12 mouse cellular contexts compared by ENCODE assay signal in the genomic region with DNA sequence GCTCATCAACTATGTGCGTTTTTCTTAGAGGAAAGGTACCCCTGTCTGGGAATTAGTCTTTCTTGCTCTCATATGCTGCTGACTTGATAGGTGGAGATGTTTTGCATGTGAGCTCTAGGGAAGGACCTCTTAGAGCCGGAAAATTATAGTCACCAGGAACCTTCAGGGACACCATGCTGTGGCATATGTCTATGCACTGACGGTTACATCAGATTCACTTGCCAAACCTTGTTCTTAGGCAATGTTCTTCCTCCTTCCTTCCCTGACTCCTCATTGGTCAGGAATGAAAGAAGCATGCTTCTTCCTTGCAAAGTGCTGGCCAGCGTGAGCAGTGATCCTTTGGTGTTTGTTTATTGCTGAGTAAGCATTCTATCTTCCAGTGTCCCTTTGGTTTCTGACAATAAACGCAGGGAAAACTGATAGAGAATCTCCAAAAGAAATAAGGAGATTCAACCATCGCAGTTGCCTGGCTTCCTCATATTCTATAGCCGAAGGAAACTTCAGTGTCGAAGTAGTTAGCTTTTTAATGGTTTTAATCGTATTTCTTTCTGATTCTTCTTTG. TPM values are rescaled to one million over a fixed set of nuclear protein-coding genes. Genes with fewer than 3 reads are reported as not detected.
DNase-seq lines count a peak whose midpoint lies in the region; ATAC-seq and TF ChIP-seq lines count a peak whose summit lies in the region.
"Had no signal": no experiment of that assay in that cellular context is flagged by ENCODE, and none has a peak within 500 bp of the region (broad histone marks: within the 10 kb centered on the region; RNA-seq: fewer than 3 reads in every experiment).

No protein-coding gene starts in this region.

- no peak for TF ChIP-seq CTCF in olfactory bulb, adult 2 months (IDR thresholded peaks at IDR 0.05; ENCODE audit: insufficient read depth, low read depth, low read length)

- 0 out of 2 replicates have a peak overlapping the region, but pooled peaks have one; percentile 76 for H3K4me2 ChIP-seq in hindbrain, embryonic 15.5 days
- no peak overlapping the region for H3K4me2 ChIP-seq in hindbrain, embryonic 14.5 days (replicated peaks)
- H3K4me2 ChIP-seq in midbrain, embryonic 15.5 days, result peak overlapping the region; percentile 5; the same call in 1 of the 2 replicates
- no peak overlapping the region for H3K4me2 ChIP-seq in midbrain, embryonic 11.5 days

- no peak for ATAC-seq in hindbrain, embryonic 15.5 days (ENCODE audit: low FRiP score, low read depth)
- ATAC-seq in hindbrain, embryonic 14.5 days (ENCODE audit: low FRiP score), result no peak
- ATAC-seq in midbrain, embryonic 15.5 days (replicated peaks), result no peak
- no peak for ATAC-seq in midbrain, embryonic 11.5 days (ENCODE audit: low FRiP score)
- ATAC-seq: activated CD4-positive, CD25-positive, alpha-beta regulatory T cell, adult 4 months had no signal

- no peaks in the 10 kb centered on the region for H3K9me3 ChIP-seq in hindbrain, embryonic 15.5 days
- no peaks in the 10 kb centered on the region for H3K9me3 ChIP-seq in hindbrain, embryonic 14.5 days (ENCODE audit: control insufficient read depth, low read length)
- H3K9me3 ChIP-seq in midbrain, embryonic 15.5 days, result no peaks in the 10 kb centered on the region
- H3K9me3 ChIP-seq in midbrain, embryonic 11.5 days (ENCODE audit: control insufficient read depth, low read length), result no peaks in the 10 kb centered on the region
- H3K9me3 ChIP-seq: G1E had no signal

- TF ChIP-seq POLR2A in olfactory bulb, adult 2 months (IDR thresholded peaks at IDR 0.05; ENCODE audit: insufficient read depth, low read depth, low read length), result no peak

- H3K9ac ChIP-seq in hindbrain, embryonic 15.5 days, result no peak overlapping the region
- H3K9ac ChIP-seq in hindbrain, embryonic 14.5 days, result no peak overlapping the region
- H3K9ac ChIP-seq in midbrain, embryonic 15.5 days, result no peak overlapping the region
- no peak overlapping the region for H3K9ac ChIP-seq in midbrain, embryonic 11.5 days (ENCODE audit: low read length)

- H3K4me3 ChIP-seq in hindbrain, embryonic 15.5 days, result no peak overlapping the region
- no peak overlapping the region for H3K4me3 ChIP-seq in hindbrain, embryonic 14.5 days (replicated peaks; ENCODE audit: low read length)
- no peak overlapping the region for H3K4me3 ChIP-seq in midbrain, embryonic 15.5 days
- H3K4me3 ChIP-seq in midbrain, embryonic 11.5 days (ENCODE audit: low read depth, low read length), result no peak overlapping the region
- no peak overlapping the region for H3K4me3 ChIP-seq in olfactory bulb, adult 2 months (ENCODE audit: insufficient read depth, low read depth, low read length)

- DNase-seq in cerebellum, adult 9-10 months, result peak; percentile 36
- DNase-seq in cerebellum, adult 18-20 months, result no peak
- DNase-seq in hindbrain, embryonic 14.5 days (ENCODE audit: low spot score), result no peak
- DNase-seq in midbrain, embryonic 11.5 days (ENCODE audit: low spot score, missing footprints), result no peak
- no peak for DNase-seq in layer of hippocampus, postnatal 14 days (ENCODE audit: low spot score in 2 of 2)
- DNase-seq: heart, postnatal 14 days; kidney, adult 11 months had no signal

- no peaks in the 10 kb centered on the region for H3K27me3 ChIP-seq in hindbrain, embryonic 15.5 days
- no peaks in the 10 kb centered on the region for H3K27me3 ChIP-seq in hindbrain, embryonic 14.5 days (ENCODE audit: control insufficient read depth, insufficient read depth, low read length)
- 0 out of 2 replicates have a peak, but pooled peaks cover 5% of the 10 kb centered on the region for H3K27me3 ChIP-seq in midbrain, embryonic 15.5 days (replicated peaks)
- no peaks in the 10 kb centered on the region for H3K27me3 ChIP-seq in midbrain, embryonic 11.5 days (ENCODE audit: control insufficient read depth, insufficient read depth, low read length)

- H3K4me1 ChIP-seq in hindbrain, embryonic 15.5 days (replicated peaks), result peaks cover 52% of the 10 kb centered on the region
- H3K4me1 ChIP-seq in hindbrain, embryonic 14.5 days (replicated peaks; ENCODE audit: control insufficient read depth, insufficient read depth, low read length), result peaks cover 4% of the 10 kb centered on the region; the same call in 1 of the 2 replicates
- H3K4me1 ChIP-seq in midbrain, embryonic 15.5 days, result peaks cover 19% of the 10 kb centered on the region
- H3K4me1 ChIP-seq in midbrain, embryonic 11.5 days (ENCODE audit: control insufficient read depth, insufficient read depth, low read length), result no peaks in the 10 kb centered on the region
- peaks cover 34% of the 10 kb centered on the region for H3K4me1 ChIP-seq in olfactory bulb, adult 2 months (ENCODE audit: control insufficient read depth, insufficient read depth, low read length)

- H3K36me3 ChIP-seq in hindbrain, embryonic 15.5 days, result no peaks in the 10 kb centered on the region
- H3K36me3 ChIP-seq in hindbrain, embryonic 14.5 days (replicated peaks; ENCODE audit: control insufficient read depth, insufficient read depth), result no peaks in the 10 kb centered on the region
- no peaks in the 10 kb centered on the region for H3K36me3 ChIP-seq in midbrain, embryonic 15.5 days (replicated peaks)
- H3K36me3 ChIP-seq in midbrain, embryonic 11.5 days (ENCODE audit: control insufficient read depth, insufficient read depth, low read length), result no peaks in the 10 kb centered on the region
- H3K36me3 ChIP-seq: G1E had no signal

- WGBS in hindbrain, embryonic 15.5 days, result 80% methylated on average over 9 of the region's 9 CpGs
- 84% methylated on average over 9 of the region's 9 CpGs for WGBS in hindbrain, embryonic 14.5 days
- WGBS in midbrain, embryonic 15.5 days, result 81% methylated on average over 9 of the region's 9 CpGs
- 88% methylated on average over 9 of the region's 9 CpGs for WGBS in midbrain, embryonic 11.5 days
- WGBS in olfactory bulb, adult 2 months, result 52% methylated on average over 9 of the region's 9 CpGs

- H3K27ac ChIP-seq in hindbrain, embryonic 15.5 days (replicated peaks), result no peak overlapping the region
- no peak overlapping the region for H3K27ac ChIP-seq in hindbrain, embryonic 14.5 days
- no peak overlapping the region for H3K27ac ChIP-seq in midbrain, embryonic 15.5 days
- H3K27ac ChIP-seq in midbrain, embryonic 11.5 days (ENCODE audit: low read depth, low read length), result no peak overlapping the region
- peak overlapping the region; percentile 36; the same call in 1 of the 2 replicates for H3K27ac ChIP-seq in olfactory bulb, adult 2 months (ENCODE audit: insufficient read depth, low read depth, low read length)

RNA-seq across cellular contexts. Expression of a gene that starts 5.0 kb away (rescaled TPM):
- polyA plus RNA-seq in hindbrain, embryonic 15.5 days (2015; fragmentation: Nextera tagmentation; extraction: Ambion mirVana), result 11.0 and 12.0 TPM in 2 replicates
- polyA plus RNA-seq in hindbrain, embryonic 14.5 days (2014; fragmentation: Nextera tagmentation; extraction: Ambion mirVana), result 8.8 and 11.1 TPM in 2 replicates
- polyA plus RNA-seq in midbrain, embryonic 15.5 days (2015; fragmentation: Nextera tagmentation; extraction: Ambion mirVana), result 9.4 and 10.8 TPM in 2 replicates
- polyA plus RNA-seq in midbrain, embryonic 11.5 days (2014; fragmentation: Nextera tagmentation; extraction: Ambion mirVana), result 5.5 and 7.8 TPM in 2 replicates
- not detected in 2 replicates for polyA plus RNA-seq in olfactory bulb, adult 2 months (2012; ENCODE audit: insufficient read depth, insufficient read length, low replicate concordance, missing spikeins)
- total RNA-seq in layer of hippocampus, postnatal 14 days (2021), result 10 to 100 TPM; 12.5 to 14.4 TPM
- polyA plus RNA-seq: G1E had no signal

Comparison
In these comparisons a context has a peak if more than half of its experiments do, and no peak if none do; other contexts are left out.
1. H3K4me2 ChIP-seq: peak in hindbrain, embryonic 15.5 days (single experiment) and midbrain, embryonic 15.5 days (single experiment); none in hindbrain, embryonic 14.5 days (single experiment) and midbrain, embryonic 11.5 days (single experiment).